Mouse (Mus musculus) left cerebral cortex, adult 2 months (tissue): Measurements from ENCODE around the gene Tln1. TPM values are rescaled to one million over a fixed set of nuclear protein-coding genes. Genes with fewer than 3 reads are reported as not detected.

ENCODE experiments used
- DNase-seq, 2 experiments: peaks; one replicate each; pipeline ENCODE4 v3.0.0; 2021 to 2022; ENCODE audit warnings: low spot score in 2 of 2, mixed read lengths in 1 of 2; ENCODE audit errors: extremely low spot score in 1 of 2
- H3K27ac ChIP-seq: fragments of 200-600 bp; 2 replicates; pipeline ENCODE4 v1.8.1; 2022
- H3K4me3 ChIP-seq: fragments of 200-600 bp; 2 replicates; pipeline ENCODE4 v1.8.1; 2022
- CTCF ChIP-seq: fragments of 200-600 bp; IDR thresholded peaks from 2 replicates; pipeline ENCODE4 v1.8.1; 2022; ENCODE audit warnings: antibody characterized with exemption, mild to moderate bottlenecking, moderate library complexity
- intact Hi-C: fragments of 180-260 bp; cut with DNase I; formaldehyde crosslinking; loops from one replicate; pipeline ENCODE4 v1.15.1; 2025
- total RNA-seq, 2 experiments: library from RNA; stranded (reverse); gene quantifications; 2 replicates each; pipeline ENCODE4 v1.2.3; 2021

Gene Tln1
- total RNA-seq, 2 experiments from 2014 or later: 50.7 to 52.2 TPM

- intact Hi-C loops: no loop called here
- DNase-seq: no peak
- H3K4me3 ChIP-seq: no peak overlapping the region
- no peak overlapping the region for H3K27ac ChIP-seq
- no peak for TF ChIP-seq CTCF
These were observed 25.2 kb upstream of the Tln1 start for GRCm38 (mm10) chr4:43587681-43588080.

- intact Hi-C loops: no loop called here
- no peak for TF ChIP-seq CTCF
- no peak for DNase-seq
- H3K4me3 ChIP-seq: no peak overlapping the region
- H3K27ac ChIP-seq: no peak overlapping the region
These were observed 23.9 kb upstream of the Tln1 start for GRCm38 (mm10) chr4:43586411-43586810.

GRCm38 (mm10) chr4:43585682-43586081, 23.2 kb upstream of the Tln1 start:
- DNase-seq: no peak
- TF ChIP-seq CTCF: no peak
- intact Hi-C loops: no loop called here
- Histone ChIP-seq H3K27ac (no peak overlapping the region), H3K4me3 (no peak overlapping the region)

GRCm38 (mm10) chr4:43584444-43585416, 22.2 kb upstream of the Tln1 start, which contains the start of gene Msmp:
TSS of gene Msmp (minus strand) at chr4:43584494.
- intact Hi-C loops: no loop called here
- peak in 1 of 2 experiments; percentile 8 for DNase-seq
- TF ChIP-seq CTCF: no peak; the same call in 1 of the 2 replicates
- H3K27ac ChIP-seq: no peak within 1 kb of the TSS
- H3K4me3 ChIP-seq: no peak within 1 kb of the TSS

- DNase-seq: no peak
- Histone ChIP-seq H3K27ac (no peak overlapping the region), H3K4me3 (no peak overlapping the region)
- no peak for TF ChIP-seq CTCF
- intact Hi-C loops: no loop called here
These were observed 20.9 kb upstream of the Tln1 start for GRCm38 (mm10) chr4:43583421-43583820.

GRCm38 (mm10) chr4:43582241-43582640, 19.8 kb upstream of the Tln1 start:
- TF ChIP-seq CTCF: no peak
- no peak overlapping the region for H3K4me3 ChIP-seq
- H3K27ac ChIP-seq: no peak overlapping the region
- intact Hi-C loops: no loop called here
- peak in 1 of 2 experiments; percentile 6 for DNase-seq

- DNase-seq: no peak
- Histone ChIP-seq H3K4me3 (no peak overlapping the region), H3K27ac (no peak overlapping the region)
- intact Hi-C loops: no loop called here
- no peak for TF ChIP-seq CTCF
These were observed 18.9 kb upstream of the Tln1 start for GRCm38 (mm10) chr4:43581381-43581780.

GRCm38 (mm10) chr4:43580721-43581120, 18.2 kb upstream of the Tln1 start:
- intact Hi-C loops: no loop called here
- no peak for TF ChIP-seq CTCF
- H3K27ac ChIP-seq: no peak overlapping the region
- no peak for DNase-seq
- H3K4me3 ChIP-seq: no peak overlapping the region

GRCm38 (mm10) chr4:43579731-43580130, 17.2 kb upstream of the Tln1 start:
- no peak for DNase-seq
- H3K27ac ChIP-seq: no peak overlapping the region
- TF ChIP-seq CTCF: no peak
- H3K4me3 ChIP-seq: peak overlapping the region; percentile 90
- intact Hi-C loops: loop anchor here (5.0 kb wide), 3 partner anchors 47 to 137 kb away; partner anchors contain the start of genes Hint2 and Tesk1

- no peak for DNase-seq
- intact Hi-C loops: loop anchor here (5.0 kb wide), 3 partner anchors 47 to 137 kb away; partner anchors contain the start of genes Hint2 and Tesk1
- Histone ChIP-seq H3K4me3 (peak overlapping the region; percentile 90), H3K27ac (peak overlapping the region; percentile 95)
- TF ChIP-seq CTCF: no peak
These were observed 16.8 kb upstream of the Tln1 start for GRCm38 (mm10) chr4:43579256-43579655.

GRCm38 (mm10) chr4:43578376-43579204, 16.1 kb upstream of the Tln1 start, which contains the start of the genes Rgp1 and Gba2:
TSS of gene Rgp1 (plus strand) at chr4:43578715.
TSS of gene Gba2 (minus strand) at chr4:43578873.
- peak; percentile 83 to 84 for DNase-seq
- H3K27ac ChIP-seq: peak within 1 kb of the TSS; percentile 95
- H3K4me3 ChIP-seq: peak within 1 kb of the TSS; percentile 90
- peak; percentile 29 for TF ChIP-seq CTCF
- intact Hi-C loops: loop anchor here (1.0 to 5.0 kb wide), 4 partner anchors 16 to 136 kb away; partner anchors contain the start of genes Creb3, Hint2, Tesk1 and Tln1
